Mouse (Mus musculus) midbrain, embryonic 14.5 days (tissue): Measurements from ENCODE around the gene Ccnd1. TPM values are rescaled to one million over a fixed set of nuclear protein-coding genes. Genes with fewer than 3 reads are reported as not detected.

ENCODE experiments used
- ATAC-seq: fragments of 200-750 bp; cut with Nextera tagmentation; 2 replicates; pipeline ENCODE4 v1.8.0; 2017; ENCODE audit warnings: moderate number of reproducible peaks, moderate library complexity; ENCODE audit not compliant: low FRiP score, low TSS enrichment
- DNase-seq: peaks from one replicate; pipeline ENCODE4 v3.0.0-alpha.2; 2015
- H3K27ac ChIP-seq: fragments of 300-500 bp; sonication (generic); replicated peaks from 2 replicates; pipeline ENCODE4 v1.5.1; 2014; ENCODE audit warnings: mild to moderate bottlenecking, low read depth, low read length, moderate library complexity
- H3K27me3 ChIP-seq: fragments of 300-500 bp; sonication (generic); 2 replicates; pipeline ENCODE4 v1.6.1; 2014; ENCODE audit warnings: low read length, control low read depth, mixed read lengths; ENCODE audit not compliant: control insufficient read depth, insufficient read depth
- H3K36me3 ChIP-seq: fragments of 300-500 bp; sonication (generic); 2 replicates; pipeline ENCODE4 v1.6.1; 2014; ENCODE audit warnings: low read length, control low read depth; ENCODE audit not compliant: control insufficient read depth, insufficient read depth
- H3K4me1 ChIP-seq: fragments of 300-500 bp; sonication (generic); 2 replicates; pipeline ENCODE4 v1.6.1; 2014; ENCODE audit warnings: mild to moderate bottlenecking, antibody characterized with exemption, low read length, control low read depth; ENCODE audit not compliant: control insufficient read depth, insufficient read depth
- H3K4me2 ChIP-seq: fragments of 300-500 bp; sonication (generic); 2 replicates; pipeline ENCODE4 v1.6.1; 2014; ENCODE audit warnings: mild to moderate bottlenecking, low read length, moderate library complexity
- H3K4me3 ChIP-seq: fragments of 300-500 bp; sonication (generic); replicated peaks from 2 replicates; pipeline ENCODE4 v1.5.1; 2014; ENCODE audit warnings: low read depth, low read length
- H3K9ac ChIP-seq: fragments of 300-500 bp; sonication (generic); replicated peaks from 2 replicates; pipeline ENCODE4 v1.6.1; 2014; ENCODE audit warnings: mild to moderate bottlenecking, low read length, moderate library complexity
- H3K9me3 ChIP-seq: fragments of 300-500 bp; sonication (generic); 2 replicates; pipeline ENCODE4 v1.6.1; 2016; ENCODE audit warnings: low read length, control low read depth, mixed read lengths; ENCODE audit not compliant: control insufficient read depth
- WGBS: fragments of 180-500 bp; shearing (Covaris S2); extraction: QIAGEN DNeasy Blood & Tissue Kit; methylation state at CpG from one replicate; pipeline ENCODE4 v1.1.7; 2014; 5-methylcytosine and 5-hydroxymethylcytosine counted together
- polyA plus RNA-seq: library from polyadenylated mRNA; unstranded; fragments of >200 nt; fragmentation: Nextera tagmentation; extraction: Ambion mirVana; gene quantifications from 2 replicates; pipeline ENCODE4 v1.2.1, GENCODE M21; 2014

The Ccnd1 gene
- 40.1 and 76.3 TPM in 2 replicates for polyA plus RNA-seq

DNA sequence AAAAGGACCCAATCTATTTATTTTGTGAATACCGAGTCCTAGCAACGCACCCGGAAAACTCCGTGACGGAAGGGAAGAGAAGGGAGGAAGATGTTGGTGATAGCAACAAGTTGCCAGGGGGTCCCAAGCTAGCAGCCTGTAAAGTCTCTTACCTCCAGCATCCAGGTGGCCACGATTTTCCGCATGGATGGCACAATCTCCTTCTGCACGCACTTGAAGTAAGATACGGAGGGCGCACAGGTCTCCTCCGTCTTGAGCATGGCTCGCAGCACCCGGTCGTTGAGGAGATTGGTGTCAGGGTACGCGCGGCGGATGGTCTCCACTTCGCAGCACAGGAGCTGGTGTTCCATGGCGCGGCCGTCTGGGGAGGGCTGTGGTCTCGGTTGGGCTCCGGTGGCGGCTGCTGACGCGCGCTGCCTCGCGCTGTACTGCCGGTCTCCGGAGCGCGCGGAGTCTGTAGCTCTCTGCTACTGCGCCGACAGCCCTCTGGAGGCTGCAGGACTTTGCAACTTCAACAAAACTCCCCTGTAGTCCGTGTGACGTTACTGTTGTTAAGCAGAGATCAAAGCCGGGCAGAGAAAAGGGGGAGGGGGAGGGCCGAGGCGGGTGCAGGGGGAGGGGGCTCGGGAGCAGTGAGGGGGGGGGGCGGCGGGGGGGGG, at the start of gene Ccnd1:
Ccnd1 (minus strand) TSS at position 582 of the 659 bp plus-strand sequence.
- Histone ChIP-seq H3K4me1 (peaks cover 42% of the 10 kb centered on the region), H3K36me3 (no peaks in the 10 kb centered on the region), H3K9me3 (no peaks in the 10 kb centered on the region), H3K27me3 (peaks cover 42% of the 10 kb centered on the region), H3K4me3 (peak within 1 kb of the TSS; percentile 48), H3K9ac (peak within 1 kb of the TSS; percentile 62), H3K4me2 (peak within 1 kb of the TSS; percentile 96), H3K27ac (peak within 1 kb of the TSS; percentile 64; the same call in 1 of the 2 replicates)
- ATAC-seq, result peak; percentile 40
- peak; percentile 82 for DNase-seq
- under 1% methylated on average over 44 of the region's 45 CpGs for WGBS

DNA sequence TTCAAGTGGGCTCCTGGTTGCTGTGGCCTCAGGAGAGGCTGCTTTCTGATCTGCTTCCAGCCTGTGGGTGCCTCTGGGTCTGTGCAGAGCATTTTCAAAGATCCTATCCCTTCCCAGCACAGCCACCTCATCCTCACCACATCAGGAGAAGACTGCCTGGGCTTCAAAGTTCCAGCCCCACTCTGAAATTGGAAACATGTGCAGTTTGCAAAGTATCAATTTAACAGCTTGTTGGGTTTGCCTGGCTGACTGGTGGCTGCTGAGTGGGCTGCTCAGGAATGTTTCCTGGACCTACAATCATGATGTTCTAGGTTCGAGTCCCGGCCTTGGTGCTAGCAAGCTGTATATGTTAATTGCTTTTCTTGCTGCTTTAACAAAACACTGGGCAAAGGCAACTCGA, 49.1 kb upstream of the Ccnd1 start:
- Histone ChIP-seq H3K36me3 (no peaks in the 10 kb centered on the region), H3K9me3 (no peaks in the 10 kb centered on the region), H3K4me3 (no peak overlapping the region), H3K4me2 (no peak overlapping the region), H3K27me3 (no peaks in the 10 kb centered on the region), H3K27ac (no peak overlapping the region), H3K9ac (no peak overlapping the region), H3K4me1 (no peaks in the 10 kb centered on the region)
- no peak for ATAC-seq
- 74% methylated on average over 3 of the region's 3 CpGs for WGBS
- no peak for DNase-seq

DNA sequence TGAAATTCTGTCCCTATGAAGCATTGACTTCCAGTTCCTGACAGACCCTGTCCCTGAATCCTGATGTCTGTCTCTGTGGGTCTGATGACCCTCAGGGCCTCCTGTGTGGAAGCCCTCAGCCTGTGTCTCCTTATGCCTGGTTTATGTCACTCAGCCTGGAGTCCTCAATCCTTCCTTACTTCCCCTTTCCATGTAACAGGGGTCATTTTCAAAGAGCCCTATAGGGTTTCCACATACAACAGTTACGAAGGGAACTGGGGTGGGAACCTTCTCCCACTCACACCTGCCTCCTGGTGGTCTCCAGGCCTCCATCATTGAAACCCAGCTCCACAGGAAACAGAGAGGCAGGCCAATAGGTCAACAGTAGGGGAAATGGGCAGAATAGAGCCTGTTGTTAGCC, 45.4 kb upstream of the Ccnd1 start:
- DNase-seq, result no peak
- WGBS, result 78% methylated on average over 1 of the region's 1 CpGs
- no peak overlapping the region for H3K9ac ChIP-seq
- no peak overlapping the region for H3K27ac ChIP-seq
- H3K27me3 ChIP-seq, result no peaks in the 10 kb centered on the region
- ATAC-seq, result no peak
- no peaks in the 10 kb centered on the region for H3K4me1 ChIP-seq
- no peaks in the 10 kb centered on the region for H3K9me3 ChIP-seq
- no peak overlapping the region for H3K4me3 ChIP-seq
- no peak overlapping the region for H3K4me2 ChIP-seq
- no peaks in the 10 kb centered on the region for H3K36me3 ChIP-seq

DNA sequence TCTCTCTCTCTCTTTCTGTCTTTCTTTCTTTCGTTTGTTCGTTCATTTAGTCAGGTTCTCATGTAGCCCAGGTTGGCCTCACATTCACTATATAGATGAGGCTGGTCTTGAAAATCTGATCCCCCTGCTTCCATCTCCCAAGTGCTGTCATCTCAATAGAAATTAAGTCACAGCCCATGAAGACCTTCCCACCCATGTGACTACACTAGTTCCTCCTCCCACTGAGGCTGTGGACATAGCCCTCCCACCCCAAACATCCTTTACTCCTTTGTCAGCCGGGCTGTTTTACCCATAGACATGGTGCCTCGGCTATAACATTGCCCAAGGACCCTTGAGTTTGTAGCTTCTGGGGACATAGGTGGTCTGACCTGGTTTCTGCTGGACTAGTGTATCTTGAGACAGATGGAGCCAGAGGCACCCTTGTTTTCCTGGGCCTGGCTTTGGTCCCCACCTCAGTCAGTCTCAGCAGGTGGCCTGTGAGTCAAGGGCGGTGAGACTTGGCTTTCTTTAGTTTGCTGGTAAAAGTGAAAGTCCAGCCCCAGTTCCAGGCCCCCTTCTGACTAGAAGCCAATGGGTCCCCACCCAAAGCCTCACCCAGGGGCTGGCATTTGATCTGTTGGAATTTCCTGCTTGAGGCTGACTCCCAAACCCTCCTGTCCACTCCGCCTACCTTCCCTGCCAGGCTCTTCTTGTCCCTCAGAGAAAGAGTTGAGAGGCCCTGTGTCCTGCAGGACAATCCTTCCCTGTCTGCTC, 42.8 kb upstream of the Ccnd1 start:
- no peaks in the 10 kb centered on the region for H3K9me3 ChIP-seq
- WGBS, result 87% methylated on average over 6 of the region's 6 CpGs
- no peak for DNase-seq

DNA sequence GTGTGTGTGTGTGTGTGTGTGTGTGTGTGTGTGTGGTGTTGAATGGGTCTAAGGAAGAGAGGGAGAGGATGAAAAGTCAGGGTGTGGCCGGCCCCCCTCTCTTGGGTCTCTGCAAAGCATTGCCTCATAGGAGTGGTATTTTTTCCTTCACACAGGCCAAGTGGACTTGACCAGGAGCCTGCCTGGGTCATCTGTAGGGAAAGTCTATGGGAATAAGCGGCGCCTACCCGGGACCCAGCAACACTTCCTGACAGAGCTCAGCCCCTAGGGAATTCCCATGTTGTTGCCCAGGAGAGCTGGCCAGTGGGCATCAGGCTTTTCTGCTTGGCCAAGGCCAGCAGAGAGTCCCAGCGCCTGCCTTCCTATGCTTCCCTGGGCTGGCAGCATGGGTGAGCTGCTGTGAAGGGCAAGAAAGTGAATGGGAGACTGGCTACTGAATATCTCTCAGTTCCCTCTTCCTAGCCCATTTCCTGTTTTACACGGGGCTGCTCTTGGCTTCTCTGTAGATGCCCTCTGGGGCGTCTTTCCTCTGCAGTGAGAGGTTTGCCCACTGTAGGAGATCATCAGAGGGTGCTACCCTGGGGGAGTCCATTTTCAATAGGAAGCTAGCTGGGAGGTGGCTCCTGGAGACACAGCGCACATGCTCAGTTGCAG, 41.8 kb upstream of the Ccnd1 start:
- H3K27ac ChIP-seq, result no peak overlapping the region
- H3K4me3 ChIP-seq, result no peak overlapping the region
- no peak overlapping the region for H3K4me2 ChIP-seq
- H3K36me3 ChIP-seq, result no peaks in the 10 kb centered on the region
- DNase-seq (no peak), ATAC-seq (no peak)
- no peaks in the 10 kb centered on the region for H3K27me3 ChIP-seq
- H3K4me1 ChIP-seq, result no peaks in the 10 kb centered on the region
- no peaks in the 10 kb centered on the region for H3K9me3 ChIP-seq
- H3K9ac ChIP-seq, result no peak overlapping the region
- WGBS, result 73% methylated on average over 8 of the region's 8 CpGs

More for the DNA sequence above, 42.8 kb upstream of the Ccnd1 start:
- Histone ChIP-seq H3K27me3 (no peaks in the 10 kb centered on the region), H3K36me3 (no peaks in the 10 kb centered on the region), H3K27ac (no peak overlapping the region), H3K4me2 (no peak overlapping the region), H3K9ac (no peak overlapping the region), H3K4me3 (no peak overlapping the region), H3K4me1 (no peaks in the 10 kb centered on the region)
- no peak for ATAC-seq

- no peak for DNase-seq
- no peak overlapping the region for H3K9ac ChIP-seq
- no peak overlapping the region for H3K4me2 ChIP-seq
- WGBS, result 84% methylated on average over 5 of the region's 5 CpGs
- ATAC-seq, result no peak
- H3K27me3 ChIP-seq, result no peaks in the 10 kb centered on the region
- no peak overlapping the region for H3K4me3 ChIP-seq
- no peaks in the 10 kb centered on the region for H3K9me3 ChIP-seq
- no peaks in the 10 kb centered on the region for H3K36me3 ChIP-seq
- no peaks in the 10 kb centered on the region for H3K4me1 ChIP-seq
- no peak overlapping the region for H3K27ac ChIP-seq
Observed at GRCm38 (mm10) chr7:144979814-144980213, 40.1 kb upstream of the Ccnd1 start.

DNA sequence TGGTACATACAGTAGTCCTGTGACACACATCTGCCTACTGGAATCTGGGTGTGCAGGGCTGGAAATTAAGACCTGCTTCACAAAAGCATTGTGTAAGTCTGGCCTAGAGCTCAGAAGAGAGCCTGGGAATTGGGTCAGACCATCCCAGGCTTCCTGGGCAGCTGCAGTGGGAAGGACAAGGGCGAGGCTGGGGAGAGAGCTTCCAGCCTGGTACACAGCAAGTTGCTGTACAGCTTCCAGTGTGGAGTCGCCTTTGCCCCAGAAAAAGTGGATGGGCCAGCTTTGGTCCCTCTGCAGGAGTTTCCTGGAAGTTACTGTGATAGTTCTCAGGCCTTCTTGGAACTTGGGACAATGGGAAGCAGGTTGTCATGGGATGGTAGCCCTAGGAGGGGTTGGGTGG, 37.4 kb upstream of the Ccnd1 start:
- Histone ChIP-seq H3K9me3 (no peaks in the 10 kb centered on the region), H3K9ac (no peak overlapping the region), H3K4me2 (no peak overlapping the region), H3K4me1 (no peaks in the 10 kb centered on the region), H3K36me3 (no peaks in the 10 kb centered on the region), H3K27me3 (no peaks in the 10 kb centered on the region), H3K27ac (no peak overlapping the region), H3K4me3 (no peak overlapping the region)
- no peak for ATAC-seq
- DNase-seq, result no peak
- WGBS, result 76% methylated on average over 2 of the region's 2 CpGs

DNA sequence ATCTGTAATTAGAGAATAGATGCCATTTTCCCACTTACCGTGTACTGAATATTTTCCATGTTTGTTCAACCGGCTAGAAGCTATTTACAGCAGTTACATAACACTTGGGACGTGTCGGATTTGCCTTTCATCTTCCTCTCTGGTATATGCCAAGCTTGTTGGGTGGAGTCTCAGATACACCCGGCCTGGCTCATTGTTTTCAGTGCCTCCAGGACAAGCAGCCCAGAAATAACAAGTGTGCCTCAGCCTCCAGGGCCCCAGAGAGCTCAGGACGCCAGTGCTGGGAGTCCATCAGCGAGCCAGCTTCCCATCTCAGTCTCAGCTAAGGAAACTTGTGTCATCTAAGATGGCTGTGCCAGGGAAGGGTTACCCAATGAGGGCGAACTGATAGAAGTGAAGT, 33.7 kb upstream of the Ccnd1 start:
- no peak for ATAC-seq
- no peaks in the 10 kb centered on the region for H3K27me3 ChIP-seq
- 80% methylated on average over 8 of the region's 8 CpGs for WGBS

More for the DNA sequence above, 33.7 kb upstream of the Ccnd1 start:
- DNase-seq, result no peak
- no peak overlapping the region for H3K9ac ChIP-seq
- H3K4me1 ChIP-seq, result no peaks in the 10 kb centered on the region
- no peaks in the 10 kb centered on the region for H3K9me3 ChIP-seq
- H3K4me2 ChIP-seq, result no peak overlapping the region
- no peaks in the 10 kb centered on the region for H3K36me3 ChIP-seq
- H3K27ac ChIP-seq, result no peak overlapping the region
- H3K4me3 ChIP-seq, result no peak overlapping the region
